Mouse (Mus musculus) limb, embryonic 13.5 days (tissue): ENCODE data around the gene Rspry1. TPM values are rescaled to one million over a fixed set of nuclear protein-coding genes. Genes with fewer than 3 reads are reported as not detected.
A peak's percentile ranks its signal among the peaks of the same experiment; 100 is the strongest.

Source experiments
- ATAC-seq: fragments of 200-750 bp; cut with Nextera tagmentation; 2 replicates; pipeline ENCODE4 v1.8.0; 2017; ENCODE audit warnings: low read depth, moderate number of reproducible peaks, moderate TSS enrichment; ENCODE audit not compliant: low FRiP score
- H3K27ac ChIP-seq: fragments of 300-500 bp; sonication (generic); 2 replicates; pipeline ENCODE4 v1.5.1; 2015; ENCODE audit warnings: inconsistent platforms, mild to moderate bottlenecking, moderate library complexity
- H3K27me3 ChIP-seq: fragments of 300-500 bp; sonication (generic); 2 replicates; pipeline ENCODE4 v1.6.1; 2015; ENCODE audit warnings: mild to moderate bottlenecking, inconsistent platforms
- H3K36me3 ChIP-seq: fragments of 300-500 bp; sonication (generic); 2 replicates; pipeline ENCODE4 v1.6.1; 2015; ENCODE audit warnings: inconsistent platforms, mild to moderate bottlenecking, moderate library complexity
- H3K4me1 ChIP-seq: fragments of 300-500 bp; sonication (generic); 2 replicates; pipeline ENCODE4 v1.6.1; 2015; ENCODE audit warnings: inconsistent platforms
- H3K4me2 ChIP-seq: fragments of 300-500 bp; sonication (generic); replicated peaks from 2 replicates; pipeline ENCODE4 v1.6.1; 2015; ENCODE audit warnings: inconsistent platforms, mild to moderate bottlenecking, moderate library complexity
- H3K4me3 ChIP-seq: fragments of 300-500 bp; sonication (generic); 2 replicates; pipeline ENCODE4 v1.5.1; 2015; ENCODE audit warnings: moderate library complexity, mild to moderate bottlenecking, inconsistent platforms
- H3K9ac ChIP-seq: fragments of 300-500 bp; sonication (generic); 2 replicates; pipeline ENCODE4 v1.6.1; 2015; ENCODE audit warnings: mild to moderate bottlenecking, inconsistent platforms
- H3K9me3 ChIP-seq: fragments of 300-500 bp; sonication (generic); 2 replicates; pipeline ENCODE4 v1.6.1; 2016; ENCODE audit warnings: inconsistent platforms
- WGBS: fragments of 180-500 bp; shearing (Covaris S2); methylation state at CpG from one replicate; pipeline ENCODE4 v1.1.7; 2015; 5-methylcytosine and 5-hydroxymethylcytosine counted together
- polyA plus RNA-seq: library from polyadenylated mRNA; unstranded; fragments of >200 nt; fragmentation: Nextera tagmentation; extraction: Ambion mirVana; gene quantifications from 2 replicates; pipeline ENCODE4 v1.2.1, GENCODE M21; 2015

Gene Rspry1
- polyA plus RNA-seq, result 48.9 and 49.7 TPM in 2 replicates

DNA sequence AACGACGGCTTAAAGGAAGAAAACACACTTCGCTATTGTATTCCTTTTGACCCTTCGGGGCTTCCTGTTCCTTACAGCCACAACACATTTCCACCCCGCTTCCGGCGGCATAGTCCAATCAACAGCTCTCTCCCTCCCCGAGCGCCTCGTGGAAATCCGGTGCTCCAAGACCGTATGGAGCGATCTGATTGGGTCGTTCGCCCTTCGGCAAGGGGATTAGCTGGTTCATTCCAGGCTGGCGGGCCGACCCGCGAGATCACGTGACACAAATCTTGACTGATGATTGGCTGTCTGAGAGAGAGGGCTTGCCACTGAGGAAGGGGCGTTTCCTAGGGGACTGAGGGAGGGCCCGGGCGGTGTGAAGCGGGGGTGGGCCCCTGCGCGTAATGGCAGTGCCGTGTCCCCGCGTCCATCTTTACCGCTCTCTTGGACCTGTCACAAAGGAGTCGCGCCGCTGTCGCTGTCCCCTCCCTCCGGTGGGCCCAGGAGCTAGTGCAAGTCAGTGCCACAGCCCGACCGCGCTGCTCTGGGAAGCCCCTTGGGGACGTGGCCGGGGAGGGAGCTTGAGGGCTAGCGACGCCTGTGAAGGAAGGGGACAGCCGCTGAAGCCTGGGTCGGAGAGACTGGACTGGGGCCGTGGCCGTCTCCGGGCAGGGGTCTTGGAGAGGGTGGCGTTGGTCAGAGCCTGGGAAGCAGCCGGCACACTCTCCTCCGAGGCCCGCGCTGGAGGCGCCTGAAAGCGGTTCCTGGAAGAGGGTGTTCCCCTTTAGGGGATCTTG is at the start of gene Rspry1, which contains the start of gene Fam192a:
TSS of gene Rspry1 (plus strand) at position 331 of the 779 bp plus-strand sequence.
TSS of gene Fam192a (minus strand) at position 391 of the 779 bp plus-strand sequence.
- H3K27ac ChIP-seq, result peak within 1 kb of the TSS; percentile 88
- H3K9ac ChIP-seq, result peak within 1 kb of the TSS; percentile 98
- no peaks in the 10 kb centered on the region for H3K27me3 ChIP-seq
- peak within 1 kb of the TSS; percentile 99 for H3K4me3 ChIP-seq
- H3K9me3 ChIP-seq, result no peaks in the 10 kb centered on the region
- peak within 1 kb of the TSS; percentile 94 for H3K4me2 ChIP-seq
- WGBS, result under 1% methylated on average over 55 of the region's 55 CpGs
- peaks cover 30% of the 10 kb centered on the region for H3K4me1 ChIP-seq
- peak; percentile 100 for ATAC-seq
- no peaks in the 10 kb centered on the region for H3K36me3 ChIP-seq

DNA sequence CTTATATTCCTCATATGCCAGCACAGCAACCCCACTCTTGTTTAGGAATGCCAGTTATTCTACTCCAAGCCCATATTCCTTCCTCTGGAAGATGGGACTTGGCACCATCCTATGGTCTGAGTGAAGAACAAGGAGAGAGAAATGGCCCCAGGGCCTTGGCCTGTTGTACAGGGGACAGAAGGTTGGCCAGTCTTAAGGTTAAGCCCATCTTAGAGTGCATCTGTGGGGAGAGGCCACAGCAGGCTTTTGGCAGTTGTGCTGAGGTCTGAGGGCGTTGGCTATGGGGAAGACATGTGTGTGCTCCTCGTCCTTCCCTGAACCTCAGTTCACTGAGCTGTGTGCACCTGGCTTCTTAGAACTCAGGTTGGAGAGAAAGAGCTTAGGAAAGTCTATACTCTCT is 49.0 kb upstream of the Rspry1 start:
- H3K9ac ChIP-seq, result no peak overlapping the region
- no peak overlapping the region for H3K27ac ChIP-seq
- no peaks in the 10 kb centered on the region for H3K36me3 ChIP-seq
- 93% methylated on average over 2 of the region's 2 CpGs for WGBS
- H3K4me2 ChIP-seq, result no peak overlapping the region
- ATAC-seq, result no peak
- H3K4me1 ChIP-seq, result peaks cover 9% of the 10 kb centered on the region; the same call in 1 of the 2 replicates
- no peaks in the 10 kb centered on the region for H3K27me3 ChIP-seq
- no peaks in the 10 kb centered on the region for H3K9me3 ChIP-seq
- no peak overlapping the region for H3K4me3 ChIP-seq

- Histone ChIP-seq H3K36me3 (no peaks in the 10 kb centered on the region), H3K9ac (no peak overlapping the region), H3K27me3 (no peaks in the 10 kb centered on the region), H3K4me1 (no peaks in the 10 kb centered on the region), H3K4me3 (no peak overlapping the region), H3K4me2 (no peak overlapping the region), H3K9me3 (no peaks in the 10 kb centered on the region), H3K27ac (no peak overlapping the region)
- WGBS, result 71% methylated on average over 3 of the region's 3 CpGs
- no peak for ATAC-seq
Measured at GRCm38 (mm10) chr8:94557281-94557680, 44.5 kb upstream of the Rspry1 start.

GRCm38 (mm10) chr8:94561256-94561655 is 40.5 kb upstream of the Rspry1 start:
- H3K4me1 ChIP-seq, result 0 out of 2 replicates have a peak, but pooled peaks cover 4% of the 10 kb centered on the region
- no peak overlapping the region for H3K4me3 ChIP-seq
- no peaks in the 10 kb centered on the region for H3K9me3 ChIP-seq
- no peaks in the 10 kb centered on the region for H3K27me3 ChIP-seq
- no peak overlapping the region for H3K4me2 ChIP-seq
- H3K9ac ChIP-seq, result no peak overlapping the region
- no peak overlapping the region for H3K27ac ChIP-seq
- ATAC-seq, result no peak
- H3K36me3 ChIP-seq, result no peaks in the 10 kb centered on the region
- WGBS, result 76% methylated on average over 5 of the region's 5 CpGs

DNA sequence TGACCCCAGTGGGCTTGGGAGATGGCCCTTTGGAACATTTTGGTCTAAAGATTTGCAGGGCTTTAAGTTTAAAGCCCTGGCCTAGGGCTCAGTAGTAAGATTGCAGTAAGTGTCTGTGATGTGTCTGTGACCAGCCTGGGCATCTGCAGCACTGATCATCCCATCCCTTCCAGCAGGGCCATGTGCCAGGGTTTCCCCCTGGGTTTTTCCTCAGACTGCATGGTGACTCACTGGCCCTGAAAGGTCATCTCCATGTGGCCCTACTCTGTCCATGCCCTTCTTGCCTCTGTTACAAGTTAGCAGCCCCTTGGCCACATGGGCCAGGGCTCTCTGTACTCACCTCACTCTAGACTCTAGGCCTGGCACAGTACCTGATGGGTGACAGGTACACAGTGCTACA is 37.3 kb upstream of the Rspry1 start:
- no peaks in the 10 kb centered on the region for H3K27me3 ChIP-seq
- no peak overlapping the region for H3K27ac ChIP-seq
- H3K4me3 ChIP-seq, result no peak overlapping the region
- no peak overlapping the region for H3K4me2 ChIP-seq
- H3K4me1 ChIP-seq, result peaks cover 11% of the 10 kb centered on the region; the same call in 1 of the 2 replicates
- H3K36me3 ChIP-seq, result no peaks in the 10 kb centered on the region
- H3K9me3 ChIP-seq, result no peaks in the 10 kb centered on the region
- no peak for ATAC-seq
- no peak overlapping the region for H3K9ac ChIP-seq

GRCm38 (mm10) chr8:94566033-94566432 is 35.7 kb upstream of the Rspry1 start:
- H3K4me1 ChIP-seq, result peaks cover 11% of the 10 kb centered on the region; the same call in 1 of the 2 replicates
- no peaks in the 10 kb centered on the region for H3K36me3 ChIP-seq
- H3K9ac ChIP-seq, result no peak overlapping the region
- ATAC-seq, result no peak
- H3K4me3 ChIP-seq, result no peak overlapping the region
- 70% methylated on average over 6 of the region's 6 CpGs for WGBS
- no peaks in the 10 kb centered on the region for H3K9me3 ChIP-seq
- no peaks in the 10 kb centered on the region for H3K27me3 ChIP-seq
- no peak overlapping the region for H3K27ac ChIP-seq
- H3K4me2 ChIP-seq, result no peak overlapping the region

GRCm38 (mm10) chr8:94566446-94567158 is 35.1 kb upstream of the Rspry1 start:
- Histone ChIP-seq H3K4me1 (peaks cover 11% of the 10 kb centered on the region; the same call in 1 of the 2 replicates), H3K9ac (no peak overlapping the region; the same call in 1 of the 2 replicates), H3K36me3 (no peaks in the 10 kb centered on the region), H3K4me2 (no peak overlapping the region), H3K9me3 (no peaks in the 10 kb centered on the region), H3K27me3 (no peaks in the 10 kb centered on the region), H3K4me3 (no peak overlapping the region), H3K27ac (no peak overlapping the region)
- WGBS, result 59% methylated on average over 15 of the region's 15 CpGs
- no peak for ATAC-seq

DNA sequence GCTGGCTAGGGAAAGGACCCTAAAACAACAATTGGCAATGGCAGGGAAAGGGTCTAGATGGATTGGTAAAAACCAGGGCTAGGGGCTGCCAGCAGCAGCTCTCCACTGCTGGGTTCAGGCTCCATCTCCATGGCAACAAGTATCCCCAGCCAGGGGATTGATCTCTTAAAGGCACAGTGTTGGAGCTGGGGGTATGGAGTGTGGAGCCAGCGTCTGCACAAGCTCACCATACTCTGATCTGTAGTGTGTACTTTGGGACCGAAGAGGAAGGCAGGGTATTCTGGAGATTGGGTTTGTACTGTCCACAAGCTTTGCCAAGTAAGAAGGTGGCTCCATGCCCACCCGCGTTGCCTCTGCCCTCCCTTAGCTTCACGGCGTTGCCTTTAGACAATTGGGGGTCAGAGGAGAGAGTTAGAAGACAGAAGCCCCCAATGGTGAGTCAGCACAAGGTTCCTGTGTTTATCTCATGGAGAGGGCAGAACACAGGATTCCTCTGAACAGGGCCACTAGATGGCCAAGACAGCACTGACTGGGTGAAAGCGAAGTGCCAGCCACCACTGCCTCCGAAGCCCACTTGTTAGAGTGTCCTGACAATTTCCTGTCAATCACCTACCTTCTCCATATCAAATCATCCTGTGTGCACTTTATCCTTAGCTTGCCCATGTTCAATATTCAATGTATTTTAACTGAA is 34.4 kb upstream of the Rspry1 start:
- Histone ChIP-seq H3K9ac (no peak overlapping the region), H3K4me2 (no peak overlapping the region)
- no peak; the same call in 1 of the 2 replicates for ATAC-seq

DNA sequence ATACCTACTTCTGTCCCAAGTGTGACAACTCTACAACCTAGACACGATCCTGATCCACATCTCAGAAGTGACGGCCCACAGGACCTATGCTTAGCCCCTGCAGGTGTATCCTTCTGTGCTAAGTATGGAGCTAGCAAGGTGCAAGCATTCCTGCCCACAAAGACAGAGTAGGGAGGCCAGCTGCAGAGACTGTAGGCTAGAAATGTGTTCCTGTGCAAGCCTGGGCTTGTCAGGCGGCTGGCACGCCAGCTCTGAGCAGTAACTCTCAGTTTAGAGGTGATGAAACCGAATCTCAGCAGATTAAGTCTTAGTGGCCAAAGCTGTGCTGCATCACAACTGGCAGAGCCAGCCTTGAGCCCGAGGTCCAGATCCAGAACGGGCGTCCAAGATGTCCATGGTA is 33.6 kb upstream of the Rspry1 start:
- no peaks in the 10 kb centered on the region for H3K27me3 ChIP-seq
- 86% methylated on average over 8 of the region's 8 CpGs for WGBS
- no peak overlapping the region for H3K9ac ChIP-seq
- no peaks in the 10 kb centered on the region for H3K9me3 ChIP-seq
- H3K36me3 ChIP-seq, result peaks cover 6% of the 10 kb centered on the region
- H3K4me2 ChIP-seq, result no peak overlapping the region
- no peak for ATAC-seq
- H3K4me1 ChIP-seq, result peaks cover 11% of the 10 kb centered on the region; the same call in 1 of the 2 replicates
- H3K4me3 ChIP-seq, result no peak overlapping the region
- H3K27ac ChIP-seq, result no peak overlapping the region

More for the DNA sequence above, 34.4 kb upstream of the Rspry1 start:
- Histone ChIP-seq H3K27me3 (no peaks in the 10 kb centered on the region), H3K4me1 (peaks cover 11% of the 10 kb centered on the region; the same call in 1 of the 2 replicates), H3K9me3 (no peaks in the 10 kb centered on the region), H3K4me3 (no peak overlapping the region), H3K36me3 (no peaks in the 10 kb centered on the region), H3K27ac (no peak overlapping the region)
- WGBS, result 81% methylated on average over 8 of the region's 8 CpGs

DNA sequence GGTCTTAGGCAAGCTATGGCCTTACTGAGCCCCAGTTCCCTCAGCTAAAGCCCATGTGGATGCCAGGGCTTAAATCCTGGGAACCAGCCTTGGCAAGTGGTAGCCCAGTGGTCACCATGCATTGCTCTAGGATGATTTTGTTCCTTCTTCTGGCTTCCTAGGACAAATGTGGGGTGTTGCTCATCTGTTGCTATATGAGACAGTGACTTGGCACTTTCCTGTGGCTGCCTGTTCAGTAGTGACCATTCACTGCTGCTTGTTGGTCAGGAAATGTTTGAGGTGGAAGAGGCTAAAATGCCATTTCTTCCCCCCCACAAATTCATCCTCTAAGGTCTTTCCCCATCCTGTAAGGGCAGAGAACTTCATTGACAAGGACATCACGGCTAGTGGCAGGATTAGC is 32.3 kb upstream of the Rspry1 start:
- peaks cover 19% of the 10 kb centered on the region for H3K36me3 ChIP-seq
- H3K9ac ChIP-seq, result no peak overlapping the region
- no peaks in the 10 kb centered on the region for H3K27me3 ChIP-seq
- H3K4me2 ChIP-seq, result no peak overlapping the region
- no peaks in the 10 kb centered on the region for H3K9me3 ChIP-seq
- WGBS, result 64% methylated on average over 1 of the region's 1 CpGs
- H3K4me1 ChIP-seq, result peaks cover 11% of the 10 kb centered on the region; the same call in 1 of the 2 replicates
- H3K27ac ChIP-seq, result no peak overlapping the region
- H3K4me3 ChIP-seq, result no peak overlapping the region
- no peak for ATAC-seq

GRCm38 (mm10) chr8:94571896-94572295 is 29.8 kb upstream of the Rspry1 start:
- ATAC-seq, result no peak
- 65% methylated on average over 2 of the region's 2 CpGs for WGBS
- no peaks in the 10 kb centered on the region for H3K9me3 ChIP-seq

More at GRCm38 (mm10) chr8:94571896-94572295, 29.8 kb upstream of the Rspry1 start:
- peaks cover 43% of the 10 kb centered on the region for H3K36me3 ChIP-seq
- H3K4me3 ChIP-seq, result no peak overlapping the region
- H3K9ac ChIP-seq, result no peak overlapping the region
- no peak overlapping the region for H3K4me2 ChIP-seq
- H3K27ac ChIP-seq, result no peak overlapping the region
- no peaks in the 10 kb centered on the region for H3K27me3 ChIP-seq
- H3K4me1 ChIP-seq, result peaks cover 5% of the 10 kb centered on the region; the same call in 1 of the 2 replicates
